Comparison of ENCODE assay signal across 8 mouse cellular contexts in the genomic region with DNA sequence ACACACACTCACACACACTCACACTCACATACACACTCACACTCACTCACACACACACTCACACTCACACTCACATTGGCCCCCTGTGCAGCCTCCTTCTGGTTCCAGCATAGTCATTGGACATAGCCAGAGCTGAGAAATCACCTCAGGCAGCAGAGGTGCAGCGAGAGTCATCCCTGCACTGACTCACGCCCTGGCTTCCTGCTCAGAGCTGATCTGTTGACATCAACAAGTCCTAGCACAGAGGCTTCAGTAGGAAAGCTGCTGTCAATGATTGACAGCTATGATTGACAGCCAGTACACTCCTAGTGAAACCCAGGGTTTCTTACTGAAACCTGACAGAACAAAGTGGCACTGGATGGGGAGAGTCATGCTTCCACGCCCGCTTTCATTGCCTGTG. TPM values are rescaled to one million over a fixed set of nuclear protein-coding genes. Genes with fewer than 3 reads are reported as not detected.
A peak's percentile ranks its signal among the peaks of the same experiment; 100 is the strongest.
DNase-seq lines count a peak whose midpoint lies in the region; ATAC-seq and TF ChIP-seq lines count a peak whose summit lies in the region.

No protein-coding gene starts in this region.

- ATAC-seq in heart, postnatal 0 days (ENCODE audit: insufficient read depth, low read depth), result no peak
- ATAC-seq in megakaryocyte, adult 5-6 weeks (ENCODE audit: poor library complexity, severe bottlenecking), result peak; percentile 45

- H3K27me3 ChIP-seq in heart, postnatal 0 days (ENCODE audit: control insufficient read depth, insufficient read depth, low read length), result no peaks in the 10 kb centered on the region
- H3K27me3 ChIP-seq in kidney, adult 2 months (replicated peaks; ENCODE audit: control insufficient read depth, insufficient read depth, low read length), result no peaks in the 10 kb centered on the region

- no peak for TF ChIP-seq EP300 in heart, postnatal 0 days (IDR thresholded peaks at IDR 0.05; ENCODE audit: low read depth)

- no peak for TF ChIP-seq POLR2A in kidney, adult 2 months (IDR thresholded peaks at IDR 0.05; ENCODE audit: low read depth, low read length)

- WGBS in heart, postnatal 0 days, result 77% methylated on average over 4 of the region's 4 CpGs
- WGBS in kidney, adult 2 months, result 33% methylated on average over 4 of the region's 4 CpGs

- no peaks in the 10 kb centered on the region for H3K36me3 ChIP-seq in heart, postnatal 0 days (replicated peaks; ENCODE audit: control insufficient read depth, insufficient read depth, low read length)
- H3K36me3 ChIP-seq in kidney, adult 2 months (ENCODE audit: control insufficient read depth, insufficient read depth, low read length), result no peaks in the 10 kb centered on the region

- H3K9ac ChIP-seq in heart, postnatal 0 days (replicated peaks; ENCODE audit: low read depth, low read length), result no peak overlapping the region

- H3K4me1 ChIP-seq in heart, postnatal 0 days (ENCODE audit: control insufficient read depth, insufficient read depth), result peaks cover 56% of the 10 kb centered on the region
- H3K4me1 ChIP-seq in kidney, adult 2 months (ENCODE audit: control insufficient read depth, insufficient read depth, low read length), result peaks cover 57% of the 10 kb centered on the region

- no peak overlapping the region for H3K4me3 ChIP-seq in heart, postnatal 0 days (ENCODE audit: low read depth, low read length)
- H3K4me3 ChIP-seq in kidney, adult 2 months (ENCODE audit: insufficient read depth, low read depth, low read length), result peak overlapping the region; percentile 1; the same call in 1 of the 2 replicates

- no peak for DNase-seq in heart, postnatal 0 days (ENCODE audit: low spot score)
- DNase-seq in heart, postnatal 10 days, result no peak
- DNase-seq in MN1 (ENCODE audit: low spot score), result peak; percentile 56
- peak; percentile 93 for DNase-seq in kidney, adult 2 months
- no peak for DNase-seq in ovary, adult 18-20 months (ENCODE audit: low spot score)
- DNase-seq in left cerebral cortex, postnatal 14 days (ENCODE audit: low spot score in 2 of 2), result no peak
- no peak for DNase-seq in testis, postnatal 14 days (ENCODE audit: low spot score)

- no peak for TF ChIP-seq CTCF in heart, postnatal 0 days (IDR thresholded peaks at IDR 0.05; ENCODE audit: low read depth)
- no peak for TF ChIP-seq CTCF in kidney, adult 2 months (conservative IDR thresholded peaks at IDR 0.05; ENCODE audit: insufficient read depth, insufficient read length, low read depth, low read length)

- intact Hi-C loops in heart, postnatal 10 days (cut with DNase I), result no loop called here
- intact Hi-C loops in left cerebral cortex, postnatal 14 days (cut with DNase I), result no loop called here

- H3K4me2 ChIP-seq in heart, postnatal 0 days (ENCODE audit: low read depth, low read length), result no peak overlapping the region

- H3K9me3 ChIP-seq in heart, postnatal 0 days (replicated peaks; ENCODE audit: control insufficient read depth, low read length), result no peaks in the 10 kb centered on the region

- H3K27ac ChIP-seq in heart, postnatal 0 days (ENCODE audit: low read depth), result 0 out of 2 replicates have a peak overlapping the region, but pooled peaks have one; percentile 1
- peak overlapping the region; percentile 96 for H3K27ac ChIP-seq in kidney, adult 2 months (ENCODE audit: insufficient read depth, low read depth, low read length)

RNA-seq across cellular contexts. Expression of gene Scyl1, which starts 44.7 kb away (rescaled TPM):
- total RNA-seq in heart, postnatal 0 days (2014; rRNA removed; ENCODE audit: low replicate concordance), result 78.0 and 82.4 TPM in 2 replicates
- polyA plus RNA-seq in heart, postnatal 0 days (2015; fragmentation: Nextera tagmentation; extraction: Ambion mirVana), result 46.1 and 47.1 TPM in 2 replicates
- 10 to 100 TPM; 63.4 to 65.7 TPM for total RNA-seq in heart, postnatal 10 days (2021)
- polyA plus RNA-seq in kidney, adult 2 months (2012; rRNA removed), result 107 and 134 TPM in 2 replicates
- total RNA-seq in megakaryocyte, adult 5-6 weeks (2015), result 20.2 and 21.8 TPM in 2 replicates
- total RNA-seq in megakaryocyte, adult 5-6 weeks (2017), result 30.9 and 41.5 TPM in 2 replicates
- total RNA-seq in left cerebral cortex, postnatal 14 days (2021), result 10 to 100 TPM; 77.7 to 79.5 TPM

RNA-seq across cellular contexts. Expression of gene Frmd8, which starts 59.1 kb away (rescaled TPM):
- 29.1 and 53.8 TPM in 2 replicates for total RNA-seq in heart, postnatal 0 days (2014; rRNA removed; ENCODE audit: low replicate concordance)
- 12.8 and 14.9 TPM in 2 replicates for polyA plus RNA-seq in heart, postnatal 0 days (2015; fragmentation: Nextera tagmentation; extraction: Ambion mirVana)
- 10 to 100 TPM; 19.0 to 20.5 TPM for total RNA-seq in heart, postnatal 10 days (2021)
- polyA plus RNA-seq in kidney, adult 2 months (2012; rRNA removed), result 18.5 and 23.1 TPM in 2 replicates
- total RNA-seq in megakaryocyte, adult 5-6 weeks (2015), result 21.4 and 21.9 TPM in 2 replicates
- 19.3 and 23.3 TPM in 2 replicates for total RNA-seq in megakaryocyte, adult 5-6 weeks (2017)
- 10 to 100 TPM; 11.1 to 12.1 TPM for total RNA-seq in left cerebral cortex, postnatal 14 days (2021)

Comparison
In these comparisons a context has a peak if more than half of its experiments do, and no peak if none do; other contexts are left out.
1. DNase-seq: peak in MN1 (single experiment) and kidney, adult 2 months (single experiment); none in heart, postnatal 0 days (single experiment), heart, postnatal 10 days (0 of 2), ovary, adult 18-20 months (single experiment), left cerebral cortex, postnatal 14 days (0 of 2) and testis, postnatal 14 days (single experiment).